Mouse (Mus musculus) CD4-positive helper T cell, adult 2 months (primary cell): ENCODE data around the gene 1700001P01Rik.

ENCODE experiments used
- DNase-seq: peaks from one replicate; pipeline ENCODE4 v3.0.0-alpha.2; 2012; ENCODE audit warnings: low read depth, missing footprints, low spot score

The 1700001P01Rik gene

GRCm38 (mm10) chr11:97775808-97776496 lies at the start of gene 1700001P01Rik:
1700001P01Rik (minus strand) TSS chr11:97775918.
- no peak for DNase-seq

GRCm38 (mm10) chr11:97825295-97825694 lies 49.6 kb upstream of the 1700001P01Rik start:
- peak; percentile 82 for DNase-seq

GRCm38 (mm10) chr11:97824895-97825294 lies 49.2 kb upstream of the 1700001P01Rik start:
- DNase-seq: no peak

- DNase-seq: no peak
Measured at GRCm38 (mm10) chr11:97824168-97824567, 48.5 kb upstream of the 1700001P01Rik start.

GRCm38 (mm10) chr11:97822840-97823603 lies 47.3 kb upstream of the 1700001P01Rik start:
- no peak for DNase-seq

- DNase-seq: peak; percentile 76
Measured at GRCm38 (mm10) chr11:97821401-97822064, 45.8 kb upstream of the 1700001P01Rik start.

- DNase-seq: peak; percentile 32
Measured at GRCm38 (mm10) chr11:97820840-97821239, 45.1 kb upstream of the 1700001P01Rik start.

GRCm38 (mm10) chr11:97819923-97820322 lies 44.2 kb upstream of the 1700001P01Rik start:
- no peak for DNase-seq

- DNase-seq: no peak
Measured at GRCm38 (mm10) chr11:97819102-97819501, 43.4 kb upstream of the 1700001P01Rik start.

GRCm38 (mm10) chr11:97818571-97818970 lies 42.9 kb upstream of the 1700001P01Rik start:
- DNase-seq: no peak

- no peak for DNase-seq
Measured at GRCm38 (mm10) chr11:97818003-97818402, 42.3 kb upstream of the 1700001P01Rik start.

- DNase-seq: no peak
Measured at GRCm38 (mm10) chr11:97817379-97817778, 41.7 kb upstream of the 1700001P01Rik start.

- no peak for DNase-seq
Measured at GRCm38 (mm10) chr11:97816916-97817315, 41.2 kb upstream of the 1700001P01Rik start.

GRCm38 (mm10) chr11:97816176-97816575 lies 40.5 kb upstream of the 1700001P01Rik start:
- DNase-seq: no peak

GRCm38 (mm10) chr11:97815736-97816135 lies 40.0 kb upstream of the 1700001P01Rik start:
- no peak for DNase-seq

GRCm38 (mm10) chr11:97813746-97814515 lies 38.2 kb upstream of the 1700001P01Rik start:
- no peak for DNase-seq

- no peak for DNase-seq
Measured at GRCm38 (mm10) chr11:97813085-97813484, 37.4 kb upstream of the 1700001P01Rik start.

- DNase-seq: no peak
Measured at GRCm38 (mm10) chr11:97812491-97812921, 36.8 kb upstream of the 1700001P01Rik start.

- no peak for DNase-seq
Measured at GRCm38 (mm10) chr11:97811569-97812362, 36.0 kb upstream of the 1700001P01Rik start.

GRCm38 (mm10) chr11:97810970-97811369 lies 35.3 kb upstream of the 1700001P01Rik start:
- no peak for DNase-seq

- peak; percentile 80 for DNase-seq
Measured at GRCm38 (mm10) chr11:97810356-97810755, 34.6 kb upstream of the 1700001P01Rik start.
